Mouse (Mus musculus) spleen, postnatal 36 days (tissue): ENCODE data around the gene Slc39a7.
"Not testable (repeated sequence)": the region's sequence is repeated elsewhere in the genome, so short reads cannot be mapped to it uniquely, and the experiment has no call there.

Experiments
- DNase-seq, 2 experiments: peaks; one replicate each; pipeline ENCODE4 v3.0.0; 2022; ENCODE audit warnings: low spot score in 2 of 2, mixed read lengths in 1 of 2

The Slc39a7 gene

DNA sequence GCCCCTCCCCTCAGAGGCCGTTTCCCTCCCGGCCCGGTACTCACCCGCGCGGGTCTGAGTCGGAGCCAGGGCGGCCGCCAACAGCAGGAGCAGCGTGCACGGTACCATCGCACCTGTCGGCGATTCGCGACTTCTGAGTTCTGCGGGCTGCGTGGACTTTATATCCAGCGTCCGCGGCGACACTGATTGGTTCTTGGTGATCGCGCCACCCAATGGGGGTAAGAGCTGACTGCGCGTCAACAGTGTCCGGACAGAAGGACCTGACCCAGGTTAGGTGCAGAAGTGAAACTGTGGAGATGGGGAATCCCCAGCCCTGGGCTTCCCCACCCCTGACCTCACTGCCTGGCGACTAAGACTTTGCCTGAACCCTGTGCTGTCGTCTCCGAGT lies 31.3 kb downstream of the Slc39a7 start, which contains the start of gene H2-K1:
H2-K1 (minus strand) TSS at position 198 of the 388 bp plus-strand sequence.
- peak; percentile 97 to 98 for DNase-seq

DNA sequence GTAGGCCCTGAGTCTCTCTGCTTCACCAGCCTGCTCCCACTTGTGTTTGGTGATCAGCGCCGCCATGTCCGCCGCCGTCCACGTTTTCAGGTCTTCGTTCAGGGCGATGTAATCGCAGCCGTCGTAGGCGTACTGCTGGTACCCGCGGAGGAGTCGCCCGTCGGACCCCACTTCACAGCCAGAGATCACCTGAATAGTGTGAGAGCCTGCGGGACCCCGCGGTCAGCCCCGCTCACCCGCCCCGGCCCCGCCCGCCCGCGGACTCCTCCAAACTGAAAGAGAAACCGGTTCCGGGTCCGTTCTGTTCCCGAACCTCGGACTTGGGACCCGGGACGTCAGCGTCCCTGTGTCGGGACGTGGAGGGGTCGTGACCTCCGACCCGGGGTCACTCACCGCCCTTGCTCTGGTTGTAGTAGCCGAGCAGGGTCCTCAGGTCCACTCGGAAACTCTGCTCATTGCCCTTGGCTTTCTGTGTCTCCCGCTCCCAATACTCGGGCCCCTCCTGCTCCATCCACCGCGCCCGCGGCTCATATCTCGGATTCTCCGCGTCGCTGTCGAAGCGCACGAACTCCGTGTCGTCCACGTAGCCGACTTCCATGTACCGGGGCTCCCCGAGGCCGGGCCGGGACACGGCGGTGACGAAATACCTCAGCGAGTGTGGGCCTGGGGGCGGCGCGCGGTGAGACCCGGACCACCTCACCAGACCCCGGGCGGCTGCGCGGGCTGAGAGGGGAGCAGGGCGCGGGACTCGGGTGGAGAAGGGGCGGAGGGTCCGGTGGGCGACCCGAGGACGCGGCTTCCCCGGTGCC lies 31.9 kb downstream of the Slc39a7 start:
- DNase-seq = peak in 1 of 2 experiments; percentile 24

DNA sequence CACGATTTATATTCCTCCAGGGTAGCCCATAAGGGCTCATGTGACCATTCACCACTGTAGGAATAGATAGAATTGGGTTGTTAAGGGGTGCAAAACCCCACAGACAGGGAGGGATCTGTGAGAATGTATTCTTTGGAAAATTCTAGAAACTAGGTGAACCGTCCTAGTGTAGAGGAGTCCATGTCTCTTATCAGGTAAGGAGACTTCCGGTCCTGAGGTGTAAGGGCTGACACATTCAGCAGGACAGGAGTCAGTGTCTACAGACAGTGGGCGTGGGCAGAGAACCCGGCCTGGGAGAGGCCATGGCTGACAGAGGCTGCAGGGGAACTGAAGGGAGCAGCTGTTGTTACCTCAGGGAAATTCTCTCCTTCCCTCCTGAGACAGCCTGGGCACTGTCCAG lies 32.8 kb downstream of the Slc39a7 start:
- DNase-seq = not testable (repeated sequence)

DNA sequence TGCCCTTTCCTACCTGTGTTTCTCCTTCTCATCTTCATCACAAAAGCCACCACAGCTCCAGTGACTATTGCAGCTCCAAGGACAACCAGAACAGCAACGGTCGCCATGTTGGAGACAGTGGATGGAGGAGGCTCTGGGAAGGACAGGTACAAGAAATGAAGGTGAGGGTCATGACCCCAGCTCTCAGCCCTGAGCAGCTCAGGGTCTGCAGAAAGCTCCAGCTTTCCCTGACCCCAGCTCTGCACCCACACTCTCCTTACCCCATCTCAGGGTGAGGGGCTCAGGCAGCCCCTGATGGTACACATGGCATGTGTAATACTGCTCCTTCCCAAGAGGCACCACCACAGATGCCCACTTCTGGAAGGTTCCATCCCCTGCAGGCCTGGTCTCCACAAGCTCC lies 34.5 kb downstream of the Slc39a7 start:
- DNase-seq = not testable (repeated sequence)

DNA sequence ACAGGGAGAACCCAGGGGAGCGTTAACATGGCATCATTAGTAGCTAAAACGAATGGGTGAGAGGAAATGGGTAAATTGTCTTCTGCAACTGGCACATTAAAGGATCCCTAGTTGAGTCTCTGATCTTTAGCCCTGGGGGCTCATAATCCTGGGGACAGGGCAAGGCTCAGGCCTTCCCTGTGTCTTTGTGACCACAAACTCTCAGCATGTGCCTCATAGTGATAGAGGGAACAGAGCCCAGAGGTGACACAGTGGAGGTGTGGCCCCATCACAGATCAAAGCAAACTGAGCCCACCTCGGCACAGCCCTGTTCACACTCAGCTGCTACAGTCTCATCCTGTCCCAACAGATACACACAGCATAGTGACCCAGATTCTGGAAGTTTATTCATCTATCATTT lies 35.8 kb downstream of the Slc39a7 start:
- DNase-seq = no peak

DNA sequence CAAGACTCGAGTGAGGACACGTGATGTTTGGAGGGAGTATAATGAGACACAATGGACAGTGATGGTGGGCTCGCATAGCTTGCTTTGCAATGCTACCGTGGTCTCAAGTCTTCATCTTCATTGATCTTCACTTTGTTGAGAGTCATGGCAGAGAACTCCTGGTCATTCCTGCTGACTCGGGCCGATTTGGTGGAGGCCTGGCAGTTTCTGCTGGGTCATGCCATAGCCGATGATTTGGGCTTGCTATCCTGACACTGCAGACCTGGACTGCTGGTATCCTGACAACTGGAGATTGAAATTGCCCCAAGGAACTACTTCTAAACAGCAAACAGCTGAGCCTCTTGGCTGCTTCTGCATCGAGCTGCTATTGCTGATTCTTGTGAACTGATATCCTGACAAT lies 36.5 kb downstream of the Slc39a7 start:
- DNase-seq = no peak

DNA sequence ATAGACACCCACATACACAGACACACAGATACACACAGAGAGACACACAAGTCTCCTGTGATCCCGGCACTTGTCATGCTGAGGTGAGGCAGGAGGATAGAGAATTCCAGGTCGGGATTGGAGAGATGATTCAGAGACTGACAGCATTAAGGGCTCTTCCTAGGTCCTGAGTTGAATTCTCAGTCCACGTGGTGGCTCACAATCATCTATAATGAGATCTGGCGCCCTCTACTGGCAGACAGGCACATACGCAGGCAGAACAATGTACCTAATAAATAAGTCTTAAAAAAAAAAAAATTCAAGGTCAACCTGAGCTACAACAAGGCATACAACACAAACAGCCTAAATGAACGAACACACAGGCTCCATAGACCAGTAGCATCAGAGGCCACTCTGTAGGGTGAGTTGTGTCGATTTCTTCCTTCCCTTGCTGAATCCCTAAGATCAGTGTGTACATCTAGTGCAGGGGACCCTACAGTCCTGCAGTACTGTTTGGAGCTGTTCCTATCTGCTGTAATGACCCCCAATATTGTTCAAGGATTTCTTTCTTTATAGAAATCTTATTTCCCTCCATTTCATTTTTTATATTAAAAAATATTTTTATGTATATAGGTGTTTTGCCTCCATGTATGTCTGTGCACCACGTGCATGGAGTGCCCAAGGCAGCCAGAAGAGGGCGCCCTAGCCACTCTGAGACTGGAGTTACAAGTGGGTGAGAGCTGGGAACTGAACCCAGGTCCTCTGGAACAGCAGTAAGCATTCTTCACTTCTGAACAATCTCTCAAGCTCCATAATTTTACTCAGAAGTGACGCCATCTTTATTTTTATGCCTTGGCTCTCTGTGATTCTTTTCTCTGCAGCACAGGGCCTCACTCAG lies 39.5 kb downstream of the Slc39a7 start:
- DNase-seq = peak; percentile 41 to 59

DNA sequence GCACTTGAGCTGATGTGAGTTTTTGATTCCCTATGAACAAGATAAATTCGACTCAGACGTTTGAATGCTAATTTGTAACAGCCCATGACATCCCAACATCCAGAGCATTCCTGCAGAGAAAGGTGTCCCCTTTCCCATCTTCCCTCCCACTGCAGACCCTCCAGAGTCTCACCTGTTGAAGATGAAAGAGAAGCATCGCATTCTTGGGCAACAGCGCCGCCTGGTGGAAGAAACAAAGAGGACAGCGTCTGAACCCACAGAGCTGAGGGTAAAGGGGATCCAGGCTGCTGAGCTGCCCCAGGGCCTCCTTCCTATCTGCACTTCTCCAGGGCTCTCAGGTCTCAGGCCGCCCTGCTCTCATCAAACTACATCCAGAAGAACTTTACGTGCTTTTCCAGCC lies 49.3 kb downstream of the Slc39a7 start:
- DNase-seq = peak; percentile 49 to 69

DNA sequence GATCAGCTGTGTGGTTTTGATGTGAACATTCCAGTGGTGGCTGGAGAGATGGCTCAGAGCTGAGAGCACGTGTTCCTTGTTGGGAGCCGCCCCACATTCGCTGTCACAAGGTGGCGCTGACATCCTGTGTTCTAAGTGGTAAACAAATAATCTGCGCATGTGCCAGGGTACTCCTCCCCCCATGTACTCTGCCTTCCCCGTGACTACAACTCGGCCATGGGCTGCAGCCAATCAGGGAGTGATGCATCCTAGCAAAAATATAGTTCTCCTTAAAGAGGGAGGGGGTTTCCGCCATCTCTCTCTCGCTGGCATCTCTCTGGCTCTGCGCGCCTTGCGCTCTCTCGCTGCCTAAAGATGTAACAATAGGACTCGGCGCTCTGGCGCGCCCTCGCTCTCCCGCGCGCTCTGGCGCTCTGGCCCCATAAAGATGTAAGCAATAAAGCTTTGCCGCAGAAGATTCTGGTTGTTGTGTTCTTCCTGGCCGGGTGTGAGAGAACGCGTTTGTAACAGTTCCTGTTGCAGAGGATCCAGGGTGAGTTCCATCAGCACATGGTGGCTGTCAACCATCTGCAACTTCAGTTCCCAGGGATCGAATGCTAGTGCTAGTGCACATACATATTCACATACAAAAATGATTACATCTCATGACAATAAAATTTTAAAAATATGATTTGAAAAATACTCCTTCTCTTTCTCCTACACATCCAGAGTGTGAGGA lies 50.1 kb downstream of the Slc39a7 start:
- peak; percentile 87 to 92 for DNase-seq

DNA sequence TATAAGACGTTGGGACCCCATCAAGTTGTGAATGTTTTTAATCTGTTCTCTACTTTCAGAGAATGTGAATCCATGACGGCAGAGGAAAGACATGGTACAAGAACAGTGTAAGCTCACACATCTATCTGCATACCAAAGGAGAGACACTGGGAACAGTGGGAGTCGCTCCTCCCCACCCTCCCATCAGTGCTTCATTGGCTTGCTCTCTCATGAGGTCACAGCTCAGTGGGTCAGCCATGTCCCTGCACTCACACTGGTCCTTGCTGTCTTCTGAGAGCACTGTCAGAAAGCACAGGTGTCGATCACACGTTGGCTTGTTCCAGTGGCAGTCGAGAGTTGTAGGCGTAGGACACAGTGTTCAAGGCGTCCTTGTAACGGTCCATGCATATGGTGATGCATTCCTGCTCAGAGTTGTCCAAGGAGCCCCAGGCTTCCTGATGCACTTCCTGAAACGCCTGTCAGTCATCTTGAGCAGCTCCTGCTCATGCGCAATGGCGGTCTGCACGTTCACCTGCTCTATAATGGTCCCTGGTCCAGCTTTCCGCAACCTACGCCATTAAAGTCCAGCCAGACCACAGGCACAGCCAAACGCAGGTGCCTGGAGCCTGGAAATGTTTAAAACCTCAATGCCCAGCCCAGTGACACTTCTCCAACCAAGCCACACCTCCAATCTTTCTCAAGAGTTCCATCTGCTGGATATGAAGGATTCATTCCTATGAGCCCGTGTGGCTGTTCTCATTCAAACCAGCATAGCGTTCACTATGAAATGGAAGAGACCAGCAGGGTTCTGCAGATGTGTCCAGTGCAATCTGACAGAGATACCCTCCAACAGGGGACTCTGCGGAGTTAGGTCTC lies 51.1 kb downstream of the Slc39a7 start:
- DNase-seq = no peak

DNA sequence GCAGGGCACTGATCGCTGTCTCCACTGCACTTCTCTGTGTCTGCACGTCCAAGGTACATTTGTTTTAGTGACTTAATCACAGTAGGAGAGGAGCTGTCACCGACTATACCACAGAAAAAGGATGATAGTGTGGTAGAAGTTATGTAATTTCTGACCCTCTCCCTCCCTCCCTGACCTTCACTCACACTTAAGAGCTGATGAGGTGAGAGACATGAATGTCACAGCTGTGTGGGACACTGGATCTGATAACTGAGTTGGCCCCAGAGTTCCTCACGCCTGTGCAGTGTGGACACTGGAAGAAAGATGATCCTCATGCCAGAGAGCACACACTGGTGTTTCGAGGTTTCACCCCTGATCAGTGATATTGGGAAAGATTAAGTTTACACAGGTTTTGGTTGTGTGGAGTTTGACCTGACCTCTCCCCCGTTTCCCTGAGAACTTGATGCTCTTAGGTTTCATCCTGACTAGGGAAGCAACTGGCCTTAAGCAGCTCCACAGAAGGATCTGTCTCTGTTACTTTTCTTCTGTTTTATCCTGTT lies 51.9 kb downstream of the Slc39a7 start:
- DNase-seq = no peak

DNA sequence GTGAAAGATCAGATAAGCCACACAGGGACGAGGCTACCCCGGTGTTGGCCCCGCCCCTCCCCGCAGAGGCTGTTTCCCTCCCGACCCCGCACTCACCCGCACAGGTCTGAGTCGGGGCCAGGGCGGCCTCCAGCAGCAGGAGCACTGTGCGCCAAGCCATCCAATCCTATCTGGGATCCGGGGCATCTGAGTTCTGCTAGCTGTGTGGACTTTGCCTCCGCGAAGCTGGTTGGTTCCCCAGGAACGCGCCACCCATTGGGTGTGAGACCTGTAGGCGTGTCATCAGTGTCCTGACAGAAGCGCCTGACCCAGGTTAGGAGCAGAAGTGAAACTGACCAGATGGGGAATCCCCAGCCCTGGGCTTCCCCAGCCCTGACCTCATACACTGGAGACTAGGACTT lies 52.9 kb downstream of the Slc39a7 start:
- DNase-seq = peak; percentile 93 to 94
